Mouse (Mus musculus) MEL (cell line): Measurements from ENCODE around the gene Glp2r.

Experiments
- CHD1 ChIP-seq: IDR thresholded peaks from 2 replicates; pipeline ENCODE4 v1.6.1; 2012; ENCODE audit warnings: low read depth, mild to moderate bottlenecking, inconsistent platforms, low read length, improper control_type of control experiment
- CTCF ChIP-seq, 3 experiments: IDR thresholded peaks in 2 of 3; conservative IDR thresholded peaks in 1 of 3; 2 replicates each; pipeline ENCODE4 v1.5.1; 2011 to 2012; ENCODE audit warnings: low read length in 3 of 3, low read depth in 2 of 3, mild to moderate bottlenecking in 2 of 3, improper control_type of control experiment in 1 of 3, inconsistent platforms in 1 of 3, mixed read lengths in 1 of 3, moderate library complexity in 1 of 3; ENCODE audit not compliant: control insufficient read depth in 1 of 3, insufficient read depth in 1 of 3, poor library complexity in 1 of 3, severe bottlenecking in 1 of 3
- EP300 ChIP-seq, 2 experiments: IDR thresholded peaks; 2 replicates each; pipeline ENCODE4 v1.6.1; 2011; ENCODE audit warnings: improper control_type of control experiment in 2 of 2, low read length in 2 of 2, low read depth in 1 of 2, mild to moderate bottlenecking in 1 of 2
- POLR2A ChIP-seq, 2 experiments: IDR thresholded peaks; 2 replicates each; pipeline ENCODE4 v1.6.1; 2011 to 2012; ENCODE audit warnings: low read length in 2 of 2, mild to moderate bottlenecking in 2 of 2, control low read depth in 1 of 2, improper control_type of control experiment in 1 of 2, low read depth in 1 of 2, moderate library complexity in 1 of 2; ENCODE audit not compliant: control insufficient read depth in 1 of 2, insufficient read depth in 1 of 2, poor library complexity in 1 of 2
- TBP ChIP-seq: IDR thresholded peaks from 2 replicates; pipeline ENCODE4 v1.8.0; 2011; ENCODE audit warnings: low read depth, low read length, improper control_type of control experiment
- ZMIZ1 ChIP-seq: IDR thresholded peaks from 2 replicates; pipeline ENCODE4 v1.6.1; 2012; ENCODE audit warnings: low read depth, mild to moderate bottlenecking, inconsistent platforms, low read length, improper control_type of control experiment, moderate library complexity

DNA sequence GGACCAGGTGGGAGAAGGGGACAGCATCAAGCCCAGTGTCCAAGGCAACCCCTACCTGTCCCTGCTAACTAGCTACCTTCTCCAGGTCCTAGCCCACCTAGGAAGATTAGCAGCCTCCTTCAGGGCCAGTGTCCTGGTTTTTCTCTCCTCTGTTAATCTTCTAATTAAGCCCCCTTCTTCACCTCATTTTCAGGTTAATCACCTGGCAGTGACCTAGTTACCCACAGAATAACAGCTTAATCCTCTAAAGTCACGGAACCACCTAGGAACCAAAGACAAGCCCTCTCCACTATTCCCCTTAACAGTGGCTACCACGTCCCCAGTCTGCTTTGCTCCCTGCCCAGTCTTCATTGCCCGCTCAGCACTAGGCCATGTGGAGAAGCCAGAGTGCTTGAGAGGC, 89.1 kb downstream of the Glp2r start:
- TF ChIP-seq POLR2A (IDR thresholded peaks at IDR 0.05; ENCODE audit: control insufficient read depth in 1 of 2, insufficient read depth in 1 of 2, low read depth in 1 of 2, low read length in 2 of 2, poor library complexity in 1 of 2) (no peak), EP300 (IDR thresholded peaks at IDR 0.05; ENCODE audit: low read depth in 1 of 2, low read length in 2 of 2) (no peak), CHD1 (no peak), CTCF (IDR thresholded peaks at IDR 0.05 in 2 of 3, conservative IDR thresholded peaks at IDR 0.05 in 1 of 3; ENCODE audit: control insufficient read depth in 1 of 3, insufficient read depth in 1 of 3, low read depth in 2 of 3, low read length in 3 of 3, poor library complexity in 1 of 3, severe bottlenecking in 1 of 3) (no peak), ZMIZ1 (no peak), TBP (no peak)
